In genomic region chr1:72575121-72575520, GRCm38 (mm10) we compare ENCODE assay signal across 15 mouse cellular contexts. TPM values are rescaled to one million over a fixed set of nuclear protein-coding genes. Genes with fewer than 3 reads are reported as not detected.
DNase-seq lines count a peak whose midpoint lies in the region; ATAC-seq and TF ChIP-seq lines count a peak whose summit lies in the region.
"Had no signal": no experiment of that assay in that cellular context is flagged by ENCODE, and none has a peak within 500 bp of the region (broad histone marks: within the 10 kb centered on the region; RNA-seq: fewer than 3 reads in every experiment).

No protein-coding gene starts in this region.

- TF ChIP-seq CTCF in hindbrain, postnatal 0 days (IDR thresholded peaks at IDR 0.05; ENCODE audit: low read depth) = peak; percentile 60
- peak; percentile 65 for TF ChIP-seq CTCF in midbrain, postnatal 0 days (IDR thresholded peaks at IDR 0.05)
- TF ChIP-seq CTCF in thymus, adult 2 months (IDR thresholded peaks at IDR 0.05; ENCODE audit: borderline replicate concordance, control insufficient read depth, extremely low read depth, insufficient read depth, low read length, poor library complexity) = no peak

- peak; percentile 46 for DNase-seq in hindbrain, postnatal 0 days (ENCODE audit: low spot score)
- DNase-seq in midbrain, postnatal 0 days (ENCODE audit: low spot score) = no peak
- DNase-seq in midbrain, embryonic 11.5 days (ENCODE audit: low spot score, missing footprints) = no peak
- peak; percentile 51 for DNase-seq in R1 (ENCODE audit: low read depth, low spot score)
- no peak for DNase-seq in thymus, adult 2 months
- no peak for DNase-seq in left cerebral cortex, postnatal 14 days (ENCODE audit: low spot score in 2 of 2)
- DNase-seq: cerebellum, adult 8-10 months; heart, adult 18-20 months; spleen, adult 18-20 months; thymus, postnatal 25 days had no signal

- no peak overlapping the region for H3K27ac ChIP-seq in hindbrain, postnatal 0 days
- H3K27ac ChIP-seq in hindbrain, embryonic 16.5 days (ENCODE audit: low read depth, low read length) = no peak overlapping the region
- H3K27ac ChIP-seq in midbrain, postnatal 0 days (ENCODE audit: low read depth, low read length) = no peak overlapping the region
- H3K27ac ChIP-seq in midbrain, embryonic 11.5 days (ENCODE audit: low read depth, low read length) = no peak overlapping the region
- no peak overlapping the region for H3K27ac ChIP-seq in thymus, adult 2 months (ENCODE audit: control insufficient read depth, insufficient read depth, low read length)
- H3K27ac ChIP-seq: forebrain, embryonic 10.5 days; hindbrain, embryonic 14.5 days; limb, embryonic 13.5 days; midbrain, embryonic 13.5 days had no signal

- intact Hi-C loops in left cerebral cortex, postnatal 14 days (cut with DNase I) = loop anchor here (5.0 kb wide), 1 partner anchor 38 kb away; the partner anchor contains the start of gene March4

- H3K9me3 ChIP-seq in hindbrain, postnatal 0 days (ENCODE audit: low read length) = no peaks in the 10 kb centered on the region
- H3K9me3 ChIP-seq in hindbrain, embryonic 16.5 days (ENCODE audit: control insufficient read depth, low read length) = no peaks in the 10 kb centered on the region
- H3K9me3 ChIP-seq in midbrain, postnatal 0 days (ENCODE audit: low read length) = no peaks in the 10 kb centered on the region
- no peaks in the 10 kb centered on the region for H3K9me3 ChIP-seq in midbrain, embryonic 11.5 days (ENCODE audit: control insufficient read depth, low read length)
- H3K9me3 ChIP-seq: forebrain, embryonic 10.5 days; limb, embryonic 13.5 days; midbrain, embryonic 13.5 days had no signal

- H3K4me3 ChIP-seq in hindbrain, postnatal 0 days (ENCODE audit: low read length) = no peak overlapping the region
- no peak overlapping the region for H3K4me3 ChIP-seq in hindbrain, embryonic 16.5 days (ENCODE audit: low read length)
- H3K4me3 ChIP-seq in midbrain, postnatal 0 days (ENCODE audit: low read depth, low read length) = no peak overlapping the region
- H3K4me3 ChIP-seq in midbrain, embryonic 11.5 days (ENCODE audit: low read depth, low read length) = no peak overlapping the region
- no peak overlapping the region for H3K4me3 ChIP-seq in thymus, adult 2 months (ENCODE audit: control insufficient read depth, insufficient read depth, low read length)
- H3K4me3 ChIP-seq: forebrain, embryonic 10.5 days; limb, embryonic 13.5 days; midbrain, embryonic 13.5 days had no signal

- no peak for ATAC-seq in hindbrain, postnatal 0 days
- ATAC-seq in hindbrain, embryonic 16.5 days = no peak
- ATAC-seq in midbrain, postnatal 0 days (ENCODE audit: low FRiP score) = no peak
- ATAC-seq in midbrain, embryonic 11.5 days (ENCODE audit: low FRiP score) = no peak
- ATAC-seq: midbrain, embryonic 13.5 days had no signal

- no peaks in the 10 kb centered on the region for H3K27me3 ChIP-seq in hindbrain, postnatal 0 days (ENCODE audit: insufficient read depth, low read length)
- no peaks in the 10 kb centered on the region for H3K27me3 ChIP-seq in hindbrain, embryonic 16.5 days (replicated peaks; ENCODE audit: control insufficient read depth, insufficient read depth, low read length)
- no peaks in the 10 kb centered on the region for H3K27me3 ChIP-seq in midbrain, postnatal 0 days (ENCODE audit: insufficient read depth, low read length)
- H3K27me3 ChIP-seq in midbrain, embryonic 11.5 days (ENCODE audit: control insufficient read depth, insufficient read depth, low read length) = no peaks in the 10 kb centered on the region; the same call in 1 of the 2 replicates
- no peaks in the 10 kb centered on the region; the same call in 1 of the 2 replicates for H3K27me3 ChIP-seq in thymus, adult 2 months (ENCODE audit: control insufficient read depth, insufficient read depth, low read length)

- H3K36me3 ChIP-seq in hindbrain, postnatal 0 days (ENCODE audit: insufficient read depth, low read length) = no peaks in the 10 kb centered on the region
- H3K36me3 ChIP-seq in hindbrain, embryonic 16.5 days (ENCODE audit: control insufficient read depth, insufficient read depth, low read length) = no peaks in the 10 kb centered on the region
- H3K36me3 ChIP-seq in midbrain, postnatal 0 days (ENCODE audit: insufficient read depth, low read length) = no peaks in the 10 kb centered on the region
- H3K36me3 ChIP-seq in midbrain, embryonic 11.5 days (ENCODE audit: control insufficient read depth, insufficient read depth, low read length) = no peaks in the 10 kb centered on the region
- no peaks in the 10 kb centered on the region for H3K36me3 ChIP-seq in thymus, adult 2 months (ENCODE audit: control insufficient read depth, insufficient read depth, low read length)
- H3K36me3 ChIP-seq: forebrain, embryonic 10.5 days; limb, embryonic 13.5 days; midbrain, embryonic 13.5 days had no signal

- 58% methylated on average over 4 of the region's 4 CpGs for WGBS in hindbrain, postnatal 0 days
- 54% methylated on average over 4 of the region's 4 CpGs for WGBS in hindbrain, embryonic 16.5 days
- 59% methylated on average over 4 of the region's 4 CpGs for WGBS in midbrain, postnatal 0 days
- WGBS in midbrain, embryonic 11.5 days = 67% methylated on average over 4 of the region's 4 CpGs
- WGBS in thymus, adult 2 months = 41% methylated on average over 4 of the region's 4 CpGs

- no peak overlapping the region for H3K9ac ChIP-seq in hindbrain, postnatal 0 days (replicated peaks; ENCODE audit: low read length)
- no peak overlapping the region for H3K9ac ChIP-seq in hindbrain, embryonic 16.5 days (ENCODE audit: low read depth, low read length)
- H3K9ac ChIP-seq in midbrain, postnatal 0 days (replicated peaks; ENCODE audit: low read length, poor library complexity, severe bottlenecking) = no peak overlapping the region
- H3K9ac ChIP-seq in midbrain, embryonic 11.5 days (ENCODE audit: low read length) = no peak overlapping the region
- H3K9ac ChIP-seq: hindbrain, embryonic 14.5 days; limb, embryonic 13.5 days; midbrain, embryonic 13.5 days had no signal

- peaks cover 4% of the 10 kb centered on the region; the same call in 1 of the 2 replicates for H3K4me1 ChIP-seq in hindbrain, postnatal 0 days (ENCODE audit: insufficient read depth, low read length)
- H3K4me1 ChIP-seq in hindbrain, embryonic 16.5 days (ENCODE audit: control insufficient read depth, insufficient read depth, low read depth, low read length) = peaks cover 11% of the 10 kb centered on the region
- peaks cover 11% of the 10 kb centered on the region; the same call in 1 of the 2 replicates for H3K4me1 ChIP-seq in midbrain, postnatal 0 days (ENCODE audit: insufficient read depth, low read length)
- H3K4me1 ChIP-seq in midbrain, embryonic 11.5 days (ENCODE audit: control insufficient read depth, insufficient read depth, low read length) = peaks cover 12% of the 10 kb centered on the region; the same call in 1 of the 2 replicates
- H3K4me1 ChIP-seq in thymus, adult 2 months (replicated peaks; ENCODE audit: control insufficient read depth, insufficient read depth, low read length) = no peaks in the 10 kb centered on the region

- TF ChIP-seq POLR2A in thymus, adult 2 months (IDR thresholded peaks at IDR 0.05; ENCODE audit: control insufficient read depth, extremely low read depth, insufficient read depth, low read length, poor library complexity) = no peak

- no peak overlapping the region for H3K4me2 ChIP-seq in hindbrain, postnatal 0 days (ENCODE audit: low read depth, low read length)
- no peak overlapping the region for H3K4me2 ChIP-seq in hindbrain, embryonic 16.5 days (ENCODE audit: low read length)
- H3K4me2 ChIP-seq in midbrain, postnatal 0 days (ENCODE audit: low read depth, low read length, poor library complexity, severe bottlenecking) = no peak overlapping the region
- no peak overlapping the region for H3K4me2 ChIP-seq in midbrain, embryonic 11.5 days
- H3K4me2 ChIP-seq: hindbrain, embryonic 14.5 days; limb, embryonic 13.5 days; midbrain, embryonic 13.5 days had no signal

RNA-seq across cellular contexts. Expression of gene Smarcal1, which starts 7.9 kb away (rescaled TPM):
- 42.0 and 53.6 TPM in 2 replicates for total RNA-seq in hindbrain, postnatal 0 days (2014; rRNA removed)
- polyA plus RNA-seq in hindbrain, postnatal 0 days (2015; fragmentation: Nextera tagmentation; extraction: Ambion mirVana) = 19.1 and 19.7 TPM in 2 replicates
- polyA plus RNA-seq in hindbrain, embryonic 16.5 days (2015; fragmentation: Nextera tagmentation; extraction: Ambion mirVana) = 26.2 and 27.8 TPM in 2 replicates
- total RNA-seq in midbrain, postnatal 0 days (2014; rRNA removed) = 42.5 and 49.5 TPM in 2 replicates
- polyA plus RNA-seq in midbrain, postnatal 0 days (2015; fragmentation: Nextera tagmentation; extraction: Ambion mirVana) = 21.6 and 21.8 TPM in 2 replicates
- 30.9 and 33.4 TPM in 2 replicates for polyA plus RNA-seq in midbrain, embryonic 11.5 days (2014; fragmentation: Nextera tagmentation; extraction: Ambion mirVana)
- 43.8 and 49.5 TPM in 2 replicates for polyA plus RNA-seq in thymus, adult 2 months (2012; rRNA removed)
- 10 to 100 TPM; 51.9 to 54.1 TPM for total RNA-seq in left cerebral cortex, postnatal 14 days (2021)

RNA-seq across cellular contexts. Expression of gene March4, which starts 38.4 kb away (rescaled TPM):
- 34.6 and 34.9 TPM in 2 replicates for total RNA-seq in hindbrain, postnatal 0 days (2014; rRNA removed)
- polyA plus RNA-seq in hindbrain, postnatal 0 days (2015; fragmentation: Nextera tagmentation; extraction: Ambion mirVana) = 6.6 and 7.5 TPM in 2 replicates
- polyA plus RNA-seq in hindbrain, embryonic 16.5 days (2015; fragmentation: Nextera tagmentation; extraction: Ambion mirVana) = 9.4 and 10.3 TPM in 2 replicates
- 35.0 and 36.4 TPM in 2 replicates for total RNA-seq in midbrain, postnatal 0 days (2014; rRNA removed)
- 6.3 and 8.0 TPM in 2 replicates for polyA plus RNA-seq in midbrain, postnatal 0 days (2015; fragmentation: Nextera tagmentation; extraction: Ambion mirVana)
- polyA plus RNA-seq in midbrain, embryonic 11.5 days (2014; fragmentation: Nextera tagmentation; extraction: Ambion mirVana) = 0.79 and 0.92 TPM in 2 replicates
- not detected in 2 replicates for polyA plus RNA-seq in thymus, adult 2 months (2012; rRNA removed)
- 10 to 100 TPM; 38.4 to 40.4 TPM for total RNA-seq in left cerebral cortex, postnatal 14 days (2021)
- polyA plus RNA-seq: forebrain, embryonic 10.5 days; limb, embryonic 13.5 days had no signal

Comparison
In these comparisons a context has a peak if more than half of its experiments do, and no peak if none do; other contexts are left out.
1. DNase-seq: peak in hindbrain, postnatal 0 days (single experiment) and R1 (single experiment); none in midbrain, postnatal 0 days (single experiment), midbrain, embryonic 11.5 days (single experiment), thymus, adult 2 months (single experiment) and left cerebral cortex, postnatal 14 days (0 of 2).